Mouse (Mus musculus) liver, embryonic 16.5 days (tissue): ENCODE measurements around the gene Tmc6. TPM values are rescaled to one million over a fixed set of nuclear protein-coding genes. Genes with fewer than 3 reads are reported as not detected.
"Not testable (repeated sequence)": the region's sequence is repeated elsewhere in the genome, so short reads cannot be mapped to it uniquely, and the experiment has no call there.

ENCODE experiments used
- ATAC-seq: fragments of 200-750 bp; cut with Nextera tagmentation; 2 replicates; pipeline ENCODE4 v1.8.0; 2017; ENCODE audit warnings: low read depth, mild to moderate bottlenecking, moderate number of reproducible peaks, moderate library complexity
- H3K27ac ChIP-seq: fragments of 300-500 bp; sonication (generic); 2 replicates; pipeline ENCODE4 v1.5.1; 2014; ENCODE audit warnings: mild to moderate bottlenecking, low read length
- H3K27me3 ChIP-seq: fragments of 300-500 bp; sonication (generic); 2 replicates; pipeline ENCODE4 v1.6.1; 2014; ENCODE audit warnings: low read depth, low read length, mixed read lengths; ENCODE audit not compliant: control insufficient read depth, insufficient read depth
- H3K36me3 ChIP-seq: fragments of 300-500 bp; sonication (generic); 2 replicates; pipeline ENCODE4 v1.6.1; 2014; ENCODE audit warnings: mild to moderate bottlenecking; ENCODE audit not compliant: control insufficient read depth, insufficient read depth
- H3K4me1 ChIP-seq: fragments of 300-500 bp; sonication (generic); 2 replicates; pipeline ENCODE4 v1.6.1; 2014; ENCODE audit warnings: low read depth, low read length, mixed read lengths; ENCODE audit not compliant: control insufficient read depth
- H3K4me2 ChIP-seq: fragments of 300-500 bp; sonication (generic); 2 replicates; pipeline ENCODE4 v1.6.1; 2014; ENCODE audit warnings: low read depth, low read length, mixed read lengths
- H3K4me3 ChIP-seq: fragments of 300-500 bp; sonication (generic); 2 replicates; pipeline ENCODE4 v1.5.1; 2014; ENCODE audit warnings: low read depth, mild to moderate bottlenecking, low read length
- H3K9ac ChIP-seq: fragments of 300-500 bp; sonication (generic); 2 replicates; pipeline ENCODE4 v1.6.1; 2014; ENCODE audit warnings: low read depth, low read length
- H3K9me3 ChIP-seq: fragments of 300-500 bp; sonication (generic); replicated peaks from 2 replicates; pipeline ENCODE4 v1.6.1; 2016; ENCODE audit warnings: low read length; ENCODE audit not compliant: control insufficient read depth
- WGBS: fragments of 180-500 bp; shearing (Covaris S2); extraction: QIAGEN DNeasy Blood & Tissue Kit; methylation state at CpG from one replicate; pipeline ENCODE4 v1.1.7; 2014; ENCODE audit not compliant: insufficient replicate concordance; 5-methylcytosine and 5-hydroxymethylcytosine counted together
- polyA plus RNA-seq: library from polyadenylated mRNA; unstranded; fragments of >200 nt; fragmentation: Nextera tagmentation; extraction: Ambion mirVana; gene quantifications from 2 replicates; pipeline ENCODE4 v1.2.1, GENCODE M21; 2015

Tmc6 gene
- polyA plus RNA-seq, 1 experiment from 2014 or later = 45.6 TPM

GRCm38 (mm10) chr11:117790703-117791440, 8.9 kb upstream of the Tmc6 start:
- H3K27ac ChIP-seq = peak overlapping the region; percentile 84
- ATAC-seq = peak; percentile 68
- no peaks in the 10 kb centered on the region for H3K27me3 ChIP-seq
- WGBS = 38% methylated on average over 22 of the region's 23 CpGs
- no peaks in the 10 kb centered on the region for H3K9me3 ChIP-seq
- H3K4me1 ChIP-seq = peaks cover 52% of the 10 kb centered on the region
- peaks cover 16% of the 10 kb centered on the region for H3K36me3 ChIP-seq
- peak overlapping the region; percentile 47 for H3K9ac ChIP-seq
- H3K4me2 ChIP-seq = peak overlapping the region; percentile 71
- H3K4me3 ChIP-seq = peak overlapping the region; percentile 33

GRCm38 (mm10) chr11:117790286-117790685, 8.3 kb upstream of the Tmc6 start:
- WGBS = 3% methylated on average over 14 of the region's 14 CpGs
- peak overlapping the region; percentile 33 for H3K4me3 ChIP-seq
- H3K36me3 ChIP-seq = peaks cover 19% of the 10 kb centered on the region
- no peaks in the 10 kb centered on the region for H3K27me3 ChIP-seq
- peak overlapping the region; percentile 47 for H3K9ac ChIP-seq
- peak; percentile 62 for ATAC-seq
- peak overlapping the region; percentile 71 for H3K4me2 ChIP-seq
- H3K4me1 ChIP-seq = peaks cover 52% of the 10 kb centered on the region
- H3K9me3 ChIP-seq = no peaks in the 10 kb centered on the region
- H3K27ac ChIP-seq = peak overlapping the region; percentile 55

- not testable (repeated sequence) for H3K4me2 ChIP-seq, H3K27ac ChIP-seq, H3K27me3 ChIP-seq, H3K9me3 ChIP-seq, H3K4me3 ChIP-seq, H3K9ac ChIP-seq, ATAC-seq
- WGBS = 85% methylated on average over 7 of the region's 7 CpGs
- Histone ChIP-seq H3K4me1 (peaks cover 59% of the 10 kb centered on the region), H3K36me3 (peaks cover 33% of the 10 kb centered on the region)
These were observed 6.5 kb upstream of the Tmc6 start for GRCm38 (mm10) chr11:117788481-117788880.

GRCm38 (mm10) chr11:117786294-117786693, 4.3 kb upstream of the Tmc6 start:
- no peak for ATAC-seq
- 13% methylated on average over 10 of the region's 10 CpGs for WGBS
- H3K4me2 ChIP-seq = peak overlapping the region; percentile 12; the same call in 1 of the 2 replicates
- no peak overlapping the region for H3K27ac ChIP-seq
- peak overlapping the region; percentile 10; the same call in 1 of the 2 replicates for H3K9ac ChIP-seq
- peak overlapping the region; percentile 0; the same call in 1 of the 2 replicates for H3K4me3 ChIP-seq
- H3K4me1 ChIP-seq = peaks cover 46% of the 10 kb centered on the region
- H3K9me3 ChIP-seq = no peaks in the 10 kb centered on the region
- no peaks in the 10 kb centered on the region for H3K27me3 ChIP-seq
- H3K36me3 ChIP-seq = peaks cover 33% of the 10 kb centered on the region

- Histone ChIP-seq H3K36me3 (peaks cover 33% of the 10 kb centered on the region), H3K9me3 (no peaks in the 10 kb centered on the region), H3K27me3 (no peaks in the 10 kb centered on the region), H3K9ac (peak overlapping the region; percentile 90), H3K4me2 (peak overlapping the region; percentile 97), H3K4me3 (peak overlapping the region; percentile 87), H3K27ac (peak overlapping the region; percentile 99), H3K4me1 (peaks cover 35% of the 10 kb centered on the region)
- 38% methylated on average over 10 of the region's 10 CpGs for WGBS
- peak; percentile 22 for ATAC-seq
These were observed 1.8 kb upstream of the Tmc6 start for GRCm38 (mm10) chr11:117783683-117784309.

DNA sequence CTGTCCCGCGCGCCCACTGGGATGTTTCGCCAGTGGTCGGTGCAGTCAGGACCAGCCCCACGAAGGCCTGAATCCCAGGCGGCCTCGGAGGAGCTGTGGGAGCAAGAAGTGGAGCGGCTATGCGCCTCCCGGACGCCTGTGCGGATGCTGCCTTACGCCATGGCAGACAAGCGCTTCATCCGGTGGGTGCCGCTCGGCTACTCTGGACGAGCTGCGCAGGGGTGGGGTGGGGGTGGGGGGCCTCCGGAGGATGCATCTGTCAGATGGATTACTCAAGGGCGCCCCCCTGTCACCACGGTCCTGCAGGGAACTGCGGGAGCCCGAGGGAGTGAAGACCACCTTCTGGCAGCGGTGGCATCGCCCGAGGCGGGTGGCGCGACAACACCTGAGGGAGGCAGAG, 1.1 kb upstream of the Tmc6 start:
- H3K4me2 ChIP-seq = peak overlapping the region; percentile 97
- peak overlapping the region; percentile 99 for H3K27ac ChIP-seq
- peak overlapping the region; percentile 87 for H3K4me3 ChIP-seq
- H3K27me3 ChIP-seq = no peaks in the 10 kb centered on the region
- H3K9ac ChIP-seq = peak overlapping the region; percentile 90
- under 1% methylated on average over 31 of the region's 31 CpGs for WGBS
- H3K9me3 ChIP-seq = no peaks in the 10 kb centered on the region
- 0 out of 2 replicates have a peak, but pooled peaks have one; percentile 2 for ATAC-seq
- H3K4me1 ChIP-seq = peaks cover 42% of the 10 kb centered on the region
- peaks cover 34% of the 10 kb centered on the region for H3K36me3 ChIP-seq

DNA sequence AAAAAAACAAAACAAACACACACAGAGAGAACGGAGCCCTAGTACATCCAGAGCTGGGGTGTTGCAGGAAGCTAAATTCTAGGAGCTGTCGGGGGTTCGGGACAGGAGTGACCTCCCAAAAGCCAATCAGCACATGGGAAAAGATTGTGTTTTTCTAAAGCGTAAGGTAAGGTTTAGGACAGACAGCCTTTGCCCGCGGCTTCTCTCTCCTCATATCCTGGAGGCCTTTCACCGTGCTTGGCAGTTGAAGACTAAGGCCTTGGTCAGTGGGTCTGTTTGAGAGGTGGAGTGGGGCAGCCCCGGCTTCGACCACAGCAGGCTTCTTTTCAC, 672 bp upstream of the Tmc6 start:
- Histone ChIP-seq H3K27ac (peak overlapping the region; percentile 99), H3K9ac (peak overlapping the region; percentile 90), H3K9me3 (no peaks in the 10 kb centered on the region), H3K27me3 (no peaks in the 10 kb centered on the region), H3K4me1 (peaks cover 47% of the 10 kb centered on the region), H3K36me3 (peaks cover 36% of the 10 kb centered on the region), H3K4me3 (peak overlapping the region; percentile 87), H3K4me2 (peak overlapping the region; percentile 97)
- WGBS = 10% methylated on average over 9 of the region's 9 CpGs
- ATAC-seq = no peak

DNA sequence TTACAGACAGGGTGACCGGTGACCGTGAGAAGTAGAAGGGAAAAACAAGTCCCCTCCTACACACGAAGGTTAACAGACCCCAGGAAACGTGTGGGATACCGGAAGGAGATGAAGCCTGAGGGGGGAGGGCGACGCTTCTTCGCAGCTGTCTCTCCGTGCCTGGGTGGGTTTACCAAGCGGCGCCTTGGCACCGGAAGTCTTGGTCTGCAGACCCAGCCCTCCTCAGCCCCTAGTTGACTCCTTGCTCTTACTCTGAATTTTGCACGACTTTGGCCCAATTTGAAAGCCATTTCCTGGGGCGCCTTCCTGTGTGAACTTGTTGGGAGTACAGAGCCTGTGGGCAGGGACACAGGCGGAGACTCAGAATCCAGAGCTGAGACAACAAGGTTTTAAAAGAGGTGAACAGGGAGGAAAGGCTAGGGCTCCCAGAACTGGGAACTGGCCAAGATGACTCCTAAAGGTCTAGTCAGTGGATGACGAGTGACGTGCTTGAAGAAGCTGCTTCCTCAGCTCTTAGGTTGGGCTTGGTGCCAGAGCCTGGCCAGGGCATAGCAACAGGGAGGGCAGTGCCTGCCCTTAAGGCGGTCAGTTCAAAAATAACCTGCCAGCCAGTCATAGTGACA, 688 bp downstream of the Tmc6 start:
- Histone ChIP-seq H3K4me3 (peak overlapping the region; percentile 87), H3K9ac (peak overlapping the region; percentile 90), H3K9me3 (no peaks in the 10 kb centered on the region), H3K27me3 (no peaks in the 10 kb centered on the region), H3K4me2 (peak overlapping the region; percentile 97), H3K4me1 (peaks cover 49% of the 10 kb centered on the region), H3K36me3 (peaks cover 37% of the 10 kb centered on the region), H3K27ac (peak overlapping the region; percentile 99)
- WGBS = 5% methylated on average over 18 of the region's 18 CpGs
- peak; percentile 5 for ATAC-seq
